Mouse (Mus musculus) gastrocnemius, adult 2 months (tissue): ENCODE data around the gene Slc2a5. TPM values are rescaled to one million over a fixed set of nuclear protein-coding genes. Genes with fewer than 3 reads are reported as not detected.

Experiments
- DNase-seq: peaks from one replicate; pipeline ENCODE4 v3.0.0; 2022
- H3K27ac ChIP-seq: fragments of 200-600 bp; 2 replicates; pipeline ENCODE4 v1.8.1; 2022; ENCODE audit warnings: mild to moderate bottlenecking
- H3K4me3 ChIP-seq: fragments of 200-600 bp; 2 replicates; pipeline ENCODE4 v1.8.1; 2022; ENCODE audit warnings: mild to moderate bottlenecking, moderate library complexity
- CTCF ChIP-seq: fragments of 200-600 bp; IDR thresholded peaks from 2 replicates; pipeline ENCODE4 v1.8.1; 2022; ENCODE audit warnings: antibody characterized with exemption, mild to moderate bottlenecking, moderate library complexity
- intact Hi-C: fragments of 180-260 bp; cut with DNase I; formaldehyde crosslinking; loops from one replicate; pipeline ENCODE4 v1.15.1; 2025
- total RNA-seq, 2 experiments: library from RNA; stranded (reverse); gene quantifications; 2 replicates each; pipeline ENCODE4 v1.2.3; 2021

The Slc2a5 gene
- total RNA-seq, 2 experiments from 2014 or later, result not detected

- intact Hi-C loops, result no loop called here
- TF ChIP-seq CTCF, result no peak
- H3K4me3 ChIP-seq, result no peak overlapping the region
- H3K27ac ChIP-seq, result no peak overlapping the region
- no peak for DNase-seq
These were observed 38.3 kb downstream of the Slc2a5 start for GRCm38 (mm10) chr4:150157348-150157882.

GRCm38 (mm10) chr4:150159458-150159857 lies 40.4 kb downstream of the Slc2a5 start:
- no peak for DNase-seq
- TF ChIP-seq CTCF, result no peak
- no peak overlapping the region for H3K4me3 ChIP-seq
- intact Hi-C loops, result no loop called here
- H3K27ac ChIP-seq, result no peak overlapping the region

GRCm38 (mm10) chr4:150162561-150163169 lies 43.6 kb downstream of the Slc2a5 start:
- Histone ChIP-seq H3K27ac (no peak overlapping the region), H3K4me3 (no peak overlapping the region)
- intact Hi-C loops, result no loop called here
- no peak for DNase-seq
- TF ChIP-seq CTCF, result peak; percentile 52

- H3K4me3 ChIP-seq, result no peak overlapping the region
- intact Hi-C loops, result no loop called here
- TF ChIP-seq CTCF, result no peak
- DNase-seq, result no peak
- no peak overlapping the region for H3K27ac ChIP-seq
These were observed 45.8 kb downstream of the Slc2a5 start for GRCm38 (mm10) chr4:150164875-150165274.

GRCm38 (mm10) chr4:150168406-150168805 lies 49.3 kb downstream of the Slc2a5 start:
- intact Hi-C loops, result no loop called here
- TF ChIP-seq CTCF, result no peak
- DNase-seq, result no peak
- Histone ChIP-seq H3K27ac (no peak overlapping the region), H3K4me3 (no peak overlapping the region)

GRCm38 (mm10) chr4:150172107-150172506 lies 53.0 kb downstream of the Slc2a5 start:
- DNase-seq, result no peak
- Histone ChIP-seq H3K4me3 (no peak overlapping the region), H3K27ac (no peak overlapping the region)
- intact Hi-C loops, result no loop called here
- TF ChIP-seq CTCF, result no peak

GRCm38 (mm10) chr4:150173281-150173680 lies 54.2 kb downstream of the Slc2a5 start:
- peak; percentile 53 for DNase-seq
- TF ChIP-seq CTCF, result peak; percentile 72
- Histone ChIP-seq H3K27ac (no peak overlapping the region), H3K4me3 (no peak overlapping the region)
- intact Hi-C loops, result no loop called here

GRCm38 (mm10) chr4:150174027-150174426 lies 54.9 kb downstream of the Slc2a5 start:
- no peak overlapping the region for H3K27ac ChIP-seq
- DNase-seq, result no peak
- H3K4me3 ChIP-seq, result no peak overlapping the region
- intact Hi-C loops, result no loop called here
- peak; percentile 19; the same call in 1 of the 2 replicates for TF ChIP-seq CTCF

- Histone ChIP-seq H3K4me3 (peak overlapping the region; percentile 42), H3K27ac (no peak overlapping the region)
- TF ChIP-seq CTCF, result peak; percentile 78
- intact Hi-C loops, result loop anchor here (1.0 to 2.0 kb wide), 2 partner anchors 43 to 72 kb away; no protein-coding TSS in a partner anchor
- DNase-seq, result peak; percentile 56
These were observed 57.5 kb downstream of the Slc2a5 start for GRCm38 (mm10) chr4:150176535-150176934.

- intact Hi-C loops, result loop anchor here (2.0 kb wide), 1 partner anchor 72 kb away; no protein-coding TSS in a partner anchor
- no peak for DNase-seq
- TF ChIP-seq CTCF, result no peak
- H3K27ac ChIP-seq, result no peak overlapping the region
- no peak overlapping the region for H3K4me3 ChIP-seq
These were observed 58.0 kb downstream of the Slc2a5 start for GRCm38 (mm10) chr4:150177122-150177521.

GRCm38 (mm10) chr4:150178131-150178530 lies 59.0 kb downstream of the Slc2a5 start:
- DNase-seq, result no peak
- Histone ChIP-seq H3K27ac (peak overlapping the region; percentile 63), H3K4me3 (no peak overlapping the region)
- no peak for TF ChIP-seq CTCF
- intact Hi-C loops, result loop anchor here (2.0 kb wide), 1 partner anchor 33 kb away; no protein-coding TSS in a partner anchor

GRCm38 (mm10) chr4:150181304-150181703 lies 62.2 kb downstream of the Slc2a5 start:
- intact Hi-C loops, result no loop called here
- no peak for TF ChIP-seq CTCF
- no peak overlapping the region for H3K4me3 ChIP-seq
- no peak for DNase-seq
- no peak overlapping the region for H3K27ac ChIP-seq

- no peak overlapping the region for H3K27ac ChIP-seq
- intact Hi-C loops, result no loop called here
- H3K4me3 ChIP-seq, result no peak overlapping the region
These were observed 69.2 kb downstream of the Slc2a5 start for GRCm38 (mm10) chr4:150188236-150188635.

GRCm38 (mm10) chr4:150192199-150192598 lies 73.1 kb downstream of the Slc2a5 start:
- no peak for TF ChIP-seq CTCF
- intact Hi-C loops, result no loop called here
- no peak for DNase-seq

More at GRCm38 (mm10) chr4:150188236-150188635, 69.2 kb downstream of the Slc2a5 start:
- DNase-seq, result no peak
- TF ChIP-seq CTCF, result no peak

More at GRCm38 (mm10) chr4:150192199-150192598, 73.1 kb downstream of the Slc2a5 start:
- Histone ChIP-seq H3K4me3 (no peak overlapping the region), H3K27ac (no peak overlapping the region)

Other genes starting within 250 kb of the Slc2a5 start
- 10 to 100 TPM in 1 of 2 experiments, 1 to 10 TPM in 1; 5.5 to 16.1 TPM for gene Spsb1, start 164.2 kb upstream of the Slc2a5 start, total RNA-seq
- 100 to 1,000 TPM in 1 of 2 experiments, 10 to 100 TPM in 1; 41.6 to 104 TPM for gene H6pd, start 110.3 kb upstream of the Slc2a5 start, total RNA-seq
- 10 to 100 TPM; 41.7 to 51.3 TPM for gene Gpr157, start 31.9 kb upstream of the Slc2a5 start, total RNA-seq
- gene Slc2a7, start 29.7 kb downstream of the Slc2a5 start, total RNA-seq, result not detected
- not detected for gene Car6, start 82.0 kb downstream of the Slc2a5 start, total RNA-seq
- 10 to 100 TPM; 68.1 to 92.0 TPM for gene Eno1, start 117.4 kb downstream of the Slc2a5 start, total RNA-seq
- gene Rere, start 162.4 kb downstream of the Slc2a5 start, total RNA-seq, result 10 to 100 TPM; 71.3 to 95.7 TPM